Mouse (Mus musculus) Muller cell, postnatal 12 days (primary cell): ENCODE data around the gene Hist2h2aa2.
A peak's percentile ranks its signal among the peaks of the same experiment; 100 is the strongest.
"Not testable (repeated sequence)": the region's sequence is repeated elsewhere in the genome, so short reads cannot be mapped to it uniquely, and the experiment has no call there.

Source experiments
- DNase-seq: peaks from one replicate; pipeline ENCODE4 v3.0.0-alpha.2; 2015; ENCODE audit errors: inconsistent ontology term

Hist2h2aa2 gene

GRCm38 (mm10) chr3:96236834-96237334, 3.2 kb downstream of the Hist2h2aa2 start:
- no peak for DNase-seq

GRCm38 (mm10) chr3:96235836-96236235, 4.2 kb downstream of the Hist2h2aa2 start:
- no peak for DNase-seq

- no peak for DNase-seq
Measured at GRCm38 (mm10) chr3:96234914-96235313, 5.2 kb downstream of the Hist2h2aa2 start.

GRCm38 (mm10) chr3:96231758-96232120, 8.3 kb downstream of the Hist2h2aa2 start:
- no peak for DNase-seq

GRCm38 (mm10) chr3:96230910-96231757, 8.9 kb downstream of the Hist2h2aa2 start:
- DNase-seq, result no peak

- DNase-seq, result no peak
Measured at GRCm38 (mm10) chr3:96230404-96230803, 9.7 kb downstream of the Hist2h2aa2 start.

- no peak for DNase-seq
Measured at GRCm38 (mm10) chr3:96228828-96229227, 11.2 kb downstream of the Hist2h2aa2 start.

- peak; percentile 77 for DNase-seq
Measured at GRCm38 (mm10) chr3:96226695-96227648, 13.1 kb downstream of the Hist2h2aa2 start.

- no peak for DNase-seq
Measured at GRCm38 (mm10) chr3:96225421-96225820, 14.7 kb downstream of the Hist2h2aa2 start.

GRCm38 (mm10) chr3:96222774-96223173, 17.3 kb downstream of the Hist2h2aa2 start:
- no peak for DNase-seq

GRCm38 (mm10) chr3:96221640-96222038, 18.4 kb downstream of the Hist2h2aa2 start:
- no peak for DNase-seq

- DNase-seq, result peak; percentile 98
Measured at GRCm38 (mm10) chr3:96220765-96221639, 19.1 kb downstream of the Hist2h2aa2 start, which contains the start of the genes Hist2h2ac and Hist2h2be. TSS of gene Hist2h2ac (minus strand) at chr3:96220880. TSS of gene Hist2h2be (plus strand) at chr3:96221119.

GRCm38 (mm10) chr3:96220131-96220764, 19.8 kb downstream of the Hist2h2aa2 start:
- DNase-seq, result peak; percentile 48

- peak; percentile 87 for DNase-seq
Measured at GRCm38 (mm10) chr3:96219661-96220130, 20.4 kb downstream of the Hist2h2aa2 start, which contains the start of the genes Bola1 and Hist2h2ab. TSS of gene Bola1 (minus strand) at chr3:96219709. TSS of gene Hist2h2ab (plus strand) at chr3:96219865.

- no peak for DNase-seq
Measured at GRCm38 (mm10) chr3:96219191-96219641, 20.9 kb downstream of the Hist2h2aa2 start.

- no peak for DNase-seq
Measured at GRCm38 (mm10) chr3:96209242-96209641, 30.8 kb downstream of the Hist2h2aa2 start.

GRCm38 (mm10) chr3:96207819-96208218, 32.3 kb downstream of the Hist2h2aa2 start:
- no peak for DNase-seq

- DNase-seq, result no peak
Measured at GRCm38 (mm10) chr3:96199731-96200130, 40.3 kb downstream of the Hist2h2aa2 start.

GRCm38 (mm10) chr3:96198601-96199251, 41.4 kb downstream of the Hist2h2aa2 start:
- not testable (repeated sequence) for DNase-seq

- no peak for DNase-seq
Measured at GRCm38 (mm10) chr3:96198181-96198580, 41.9 kb downstream of the Hist2h2aa2 start.
